Mouse (Mus musculus) cerebellum, adult 11 months (tissue): Measurements from ENCODE around the gene Slc34a2.

Experiments
- DNase-seq: peaks from one replicate; pipeline ENCODE4 v3.0.0; 2022

Slc34a2 gene

DNA sequence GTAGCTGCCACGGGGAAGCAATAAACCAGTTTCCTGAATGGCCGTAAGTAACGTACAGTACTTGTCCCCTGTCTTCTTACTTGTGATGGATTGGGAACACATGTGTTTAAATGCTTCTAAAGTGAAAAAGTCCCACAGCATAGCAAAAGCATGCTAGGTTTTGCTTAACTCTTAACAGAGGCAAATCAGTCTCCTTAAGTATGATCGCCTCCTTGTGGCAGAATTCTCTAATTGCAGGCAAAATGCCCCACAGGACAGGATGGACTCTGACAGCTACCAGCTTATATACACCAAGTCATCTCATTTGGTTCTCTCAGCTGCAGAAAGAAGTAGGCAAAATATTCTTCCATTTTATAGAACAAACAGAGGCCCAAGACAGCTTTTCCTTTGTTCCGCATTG, 75.1 kb downstream of the Slc34a2 start:
- DNase-seq: no peak

DNA sequence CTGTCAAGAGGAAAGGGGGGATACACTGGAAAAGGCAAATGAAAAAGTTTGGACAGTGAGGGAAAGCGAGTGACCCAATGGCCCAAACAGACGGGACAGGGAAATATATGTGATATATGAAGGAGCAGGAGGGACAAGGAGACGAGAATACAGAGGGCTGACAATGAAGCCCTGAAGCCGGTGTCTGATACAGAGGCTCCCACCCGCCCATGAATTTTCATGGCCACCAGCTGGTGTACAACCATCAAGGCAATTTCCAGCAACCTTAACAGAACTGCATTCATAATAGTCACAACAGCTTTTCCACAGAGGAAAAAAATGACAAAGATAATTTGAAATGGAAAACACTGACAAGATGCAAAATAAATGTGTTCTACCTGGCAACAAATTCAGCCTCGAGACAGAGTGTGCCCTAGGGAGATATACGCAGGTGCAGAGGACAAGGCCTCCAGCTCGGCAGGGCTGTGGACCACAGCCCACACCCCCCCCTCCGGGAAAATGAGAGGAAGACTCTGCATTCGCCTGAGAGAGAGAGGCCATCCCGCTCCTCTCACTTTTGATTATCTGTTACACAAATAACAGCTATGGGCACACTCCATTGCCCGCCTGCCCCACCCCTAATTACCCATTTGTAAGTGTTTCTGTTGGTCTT, 76.9 kb downstream of the Slc34a2 start:
- no peak for DNase-seq

DNA sequence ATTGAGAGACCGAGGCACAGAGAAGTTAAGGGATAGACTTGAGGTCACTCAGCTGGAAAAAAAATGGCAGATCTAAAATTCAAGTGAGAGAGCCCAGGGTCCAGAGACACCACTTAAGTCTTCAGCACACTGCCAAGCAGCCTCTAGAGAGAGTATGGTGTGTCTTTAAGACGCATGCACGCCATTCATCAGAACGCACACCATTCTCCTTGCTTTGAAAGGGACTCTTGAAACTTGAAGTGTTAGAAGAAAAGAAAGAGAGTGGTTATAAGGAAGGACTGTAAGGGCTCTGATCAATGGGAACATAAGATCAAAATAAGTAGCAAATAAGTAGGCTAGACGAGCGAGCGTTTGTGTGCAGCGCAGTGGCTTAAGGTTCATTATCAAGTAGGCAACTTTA, 80.3 kb downstream of the Slc34a2 start:
- DNase-seq: no peak

DNA sequence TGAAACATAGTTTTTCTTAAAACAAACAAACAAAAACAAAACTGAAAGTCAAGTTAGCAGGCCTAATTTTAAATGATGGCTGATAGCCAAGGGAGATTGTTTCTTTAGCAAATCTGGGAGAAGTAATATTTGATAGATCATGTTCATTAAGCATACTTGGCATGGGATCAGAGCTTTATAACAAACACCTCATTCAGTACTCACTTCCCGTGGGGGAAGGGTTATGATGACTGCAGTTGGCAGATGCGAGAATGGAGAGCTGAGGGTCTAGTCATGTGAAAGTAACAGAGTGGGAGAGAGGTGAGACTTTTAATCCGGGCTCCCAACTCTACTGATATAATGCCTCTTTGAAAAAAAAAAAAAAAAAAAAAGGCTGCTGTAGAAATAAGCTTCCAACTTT, 81.8 kb downstream of the Slc34a2 start:
- DNase-seq: no peak
